Mouse (Mus musculus): ENCODE measurements at regions not wholly inside any gene's neighbourhood (a gene's known extent, or its start where the extent isn't known, plus 50 kb on each side); places are given as distances from the start of the nearest gene placed in this dataset.

- TF ChIP-seq CTCF (IDR thresholded peaks at IDR 0.05; ENCODE audit: low read depth, low read length) (no peak), POLR2A (IDR thresholded peaks at IDR 0.05; ENCODE audit: extremely low read depth, insufficient read depth, low read length) (no peak)
Observed at GRCm38 (mm10) chr13:79286181-79286580, 1086.6 kb upstream of the Nr2f1 start.
